8 mouse cellular contexts compared by ENCODE assay signal in genomic region chr3:89030896-89031295, GRCm38 (mm10).
DNase-seq lines count a peak whose midpoint lies in the region; ATAC-seq and TF ChIP-seq lines count a peak whose summit lies in the region.
"Not testable (repeated sequence)": the region's sequence is repeated elsewhere in the genome, so short reads cannot be mapped to it uniquely, and the experiment has no call there.

No protein-coding gene starts in this region.

- H3K4me1 ChIP-seq in heart, postnatal 0 days (ENCODE audit: control insufficient read depth, insufficient read depth); lung, postnatal 0 days (ENCODE audit: insufficient read depth, low read depth, low read length): not testable (repeated sequence)

- peaks cover 86% of the 10 kb centered on the region for H3K36me3 ChIP-seq in heart, postnatal 0 days (replicated peaks; ENCODE audit: control insufficient read depth, insufficient read depth, low read length)
- peaks cover 47% of the 10 kb centered on the region; the same call in 1 of the 2 replicates for H3K36me3 ChIP-seq in lung, postnatal 0 days (ENCODE audit: insufficient read depth, low read length)

- H3K27ac ChIP-seq in heart, postnatal 0 days (ENCODE audit: low read depth); layer of hippocampus, adult 2 months; lung, postnatal 0 days (ENCODE audit: low read length): not testable (repeated sequence)

- ATAC-seq in heart, postnatal 0 days (ENCODE audit: insufficient read depth, low read depth); lung, postnatal 0 days: not testable (repeated sequence)

- H3K4me2 ChIP-seq in heart, postnatal 0 days (ENCODE audit: low read depth, low read length); lung, postnatal 0 days (replicated peaks; ENCODE audit: low read depth, low read length): not testable (repeated sequence)

- not testable (repeated sequence) for TF ChIP-seq EP300 in heart, postnatal 0 days (IDR thresholded peaks at IDR 0.05; ENCODE audit: low read depth); lung, postnatal 0 days (IDR thresholded peaks at IDR 0.05)

- peak; percentile 32 for TF ChIP-seq CTCF in heart, postnatal 0 days (IDR thresholded peaks at IDR 0.05; ENCODE audit: low read depth)
- TF ChIP-seq CTCF in layer of hippocampus, adult 2 months (conservative IDR thresholded peaks at IDR 0.05), result peak; percentile 69
- TF ChIP-seq CTCF in lung, postnatal 0 days (IDR thresholded peaks at IDR 0.05), result peak; percentile 53

- 93% methylated on average over 5 of the region's 5 CpGs for WGBS in heart, postnatal 0 days
- 93% methylated on average over 5 of the region's 5 CpGs for WGBS in lung, postnatal 0 days

- not testable (repeated sequence) for H3K4me3 ChIP-seq in heart, postnatal 0 days (ENCODE audit: low read depth, low read length); layer of hippocampus, adult 2 months; lung, postnatal 0 days (ENCODE audit: low read depth, low read length)

- H3K27me3 ChIP-seq in heart, postnatal 0 days (ENCODE audit: control insufficient read depth, insufficient read depth, low read length); lung, postnatal 0 days (replicated peaks; ENCODE audit: insufficient read depth, low read length): not testable (repeated sequence)

- H3K9me3 ChIP-seq in heart, postnatal 0 days (replicated peaks; ENCODE audit: control insufficient read depth, low read length); lung, postnatal 0 days (ENCODE audit: low read length): not testable (repeated sequence)

- DNase-seq in B cell, adult 2 months, result peak; percentile 13 to 14
- DNase-seq in NIH3T3 (ENCODE audit: low read depth), result peak; percentile 13
- DNase-seq in cerebellum, postnatal 10 days, result peak; percentile 10 to 16
- DNase-seq in heart, postnatal 0 days (ENCODE audit: low spot score); layer of hippocampus, adult 2 months (ENCODE audit: low spot score in 2 of 2); lung, postnatal 0 days (ENCODE audit: low spot score): not testable (repeated sequence)
- peak; percentile 22 for DNase-seq in naive thymus-derived CD4-positive, alpha-beta T cell, adult 2 months (ENCODE audit: low read depth)
- DNase-seq in thymus, postnatal 4 days, result peak; percentile 10

- not testable (repeated sequence) for H3K9ac ChIP-seq in heart, postnatal 0 days (replicated peaks; ENCODE audit: low read depth, low read length); lung, postnatal 0 days (replicated peaks; ENCODE audit: low read depth)
